Mouse (Mus musculus): ENCODE data around the gene Tmem213. TPM values are rescaled to one million over a fixed set of nuclear protein-coding genes. Genes with fewer than 3 reads are reported as not detected.

Gene Tmem213
- not detected in 2 replicates for polyA plus RNA-seq (2012; ENCODE audit: insufficient read depth, insufficient read length, missing spikeins)

DNA sequence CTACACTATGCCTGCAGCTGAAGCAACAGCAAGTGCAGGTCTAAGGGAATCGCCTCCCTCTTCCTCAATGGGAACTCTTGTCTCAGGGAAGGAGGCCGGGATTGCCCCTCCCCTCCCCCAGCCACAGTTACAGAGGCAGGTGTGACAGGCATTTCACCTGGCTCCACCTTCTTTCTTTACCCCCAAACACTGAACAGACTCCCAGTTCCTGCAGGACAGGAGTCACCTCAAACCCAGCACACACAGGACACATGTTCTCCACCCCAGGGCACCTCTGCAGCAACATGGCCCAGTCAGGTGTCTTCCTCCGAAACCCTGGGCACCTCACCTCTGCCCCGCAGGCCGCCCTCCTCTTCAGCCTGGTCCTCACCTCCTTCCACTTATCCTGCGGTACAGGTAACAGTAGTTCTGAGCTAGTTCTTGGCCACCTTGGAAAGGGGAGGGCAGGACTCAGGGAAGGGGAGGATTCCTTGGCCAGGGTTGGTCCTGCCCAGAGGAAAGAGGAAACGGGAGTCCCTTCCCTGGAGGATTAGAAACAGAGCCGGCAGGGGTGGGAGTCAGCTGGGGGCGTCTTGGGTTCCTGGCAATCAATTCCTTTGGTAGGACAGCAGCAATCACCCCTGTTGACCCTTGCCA lies at the start of gene Tmem213:
Gene Tmem213, plus strand, starts transcription at position 96 of the 636 bp plus-strand sequence.
- no peak within 1 kb of the TSS for H3K4me3 ChIP-seq (ENCODE audit: insufficient read depth, low read length)
- no peak within 1 kb of the TSS for H3K27ac ChIP-seq (ENCODE audit: insufficient read depth, low read depth, low read length)
- TF ChIP-seq CTCF (IDR thresholded peaks at IDR 0.05; ENCODE audit: low read depth, low read length) (no peak), POLR2A (IDR thresholded peaks at IDR 0.05; ENCODE audit: borderline replicate concordance, low read depth, low read length) (no peak)
- no peaks in the 10 kb centered on the region for H3K4me1 ChIP-seq (ENCODE audit: control insufficient read depth, insufficient read depth, low read length)

DNA sequence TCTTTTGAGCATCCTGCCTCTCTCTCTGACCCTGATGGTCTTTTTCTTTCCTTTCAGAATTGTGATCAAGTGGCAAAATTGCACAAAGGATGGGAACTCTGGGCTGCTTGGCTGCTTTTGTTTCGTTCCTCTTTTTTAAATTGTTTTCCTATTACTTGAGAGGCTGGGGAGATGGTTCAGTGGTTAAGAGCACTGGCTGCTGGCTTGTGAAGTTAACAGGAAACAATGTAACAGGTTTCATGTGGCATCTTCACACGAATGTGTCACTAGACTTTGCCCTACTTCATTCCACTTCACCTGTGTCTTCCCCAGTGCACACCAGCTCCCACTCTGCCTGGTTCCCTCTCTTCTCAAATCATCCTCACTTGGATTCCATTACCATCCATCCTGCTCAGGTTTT lies 44.4 kb upstream of the Tmem213 start:
- Histone ChIP-seq H3K4me3 (ENCODE audit: insufficient read depth, low read length) (no peak overlapping the region), H3K27ac (ENCODE audit: insufficient read depth, low read depth, low read length) (no peak overlapping the region), H3K4me1 (ENCODE audit: control insufficient read depth, insufficient read depth, low read length) (peaks cover 4% of the 10 kb centered on the region; the same call in 1 of the 2 replicates)
- TF ChIP-seq CTCF (IDR thresholded peaks at IDR 0.05; ENCODE audit: low read depth, low read length) (no peak), POLR2A (IDR thresholded peaks at IDR 0.05; ENCODE audit: borderline replicate concordance, low read depth, low read length) (no peak)

DNA sequence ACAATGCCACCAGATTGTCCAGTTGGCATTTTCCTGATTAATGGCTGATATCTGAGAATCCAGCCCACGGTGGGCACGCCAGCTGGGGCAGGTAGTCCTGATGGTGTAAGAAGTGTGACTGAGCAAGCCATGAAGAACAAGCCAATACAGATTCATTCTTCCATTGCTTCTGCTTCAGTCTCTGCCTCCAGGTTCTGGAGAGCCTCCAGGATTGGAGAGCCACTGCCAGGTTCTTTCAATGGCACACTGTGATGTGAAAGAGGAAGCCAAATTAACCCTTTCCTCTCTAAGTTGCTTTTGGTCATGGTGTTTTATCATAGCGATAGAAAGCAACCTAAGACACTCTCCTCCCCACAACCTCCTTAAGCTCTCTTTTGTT lies 43.9 kb upstream of the Tmem213 start:
- TF ChIP-seq CTCF (IDR thresholded peaks at IDR 0.05; ENCODE audit: low read depth, low read length) (no peak), POLR2A (IDR thresholded peaks at IDR 0.05; ENCODE audit: borderline replicate concordance, low read depth, low read length) (no peak)
- Histone ChIP-seq H3K27ac (ENCODE audit: insufficient read depth, low read depth, low read length) (no peak overlapping the region), H3K4me3 (ENCODE audit: insufficient read depth, low read length) (peak overlapping the region; percentile 42), H3K4me1 (ENCODE audit: control insufficient read depth, insufficient read depth, low read length) (peaks cover 4% of the 10 kb centered on the region; the same call in 1 of the 2 replicates)

DNA sequence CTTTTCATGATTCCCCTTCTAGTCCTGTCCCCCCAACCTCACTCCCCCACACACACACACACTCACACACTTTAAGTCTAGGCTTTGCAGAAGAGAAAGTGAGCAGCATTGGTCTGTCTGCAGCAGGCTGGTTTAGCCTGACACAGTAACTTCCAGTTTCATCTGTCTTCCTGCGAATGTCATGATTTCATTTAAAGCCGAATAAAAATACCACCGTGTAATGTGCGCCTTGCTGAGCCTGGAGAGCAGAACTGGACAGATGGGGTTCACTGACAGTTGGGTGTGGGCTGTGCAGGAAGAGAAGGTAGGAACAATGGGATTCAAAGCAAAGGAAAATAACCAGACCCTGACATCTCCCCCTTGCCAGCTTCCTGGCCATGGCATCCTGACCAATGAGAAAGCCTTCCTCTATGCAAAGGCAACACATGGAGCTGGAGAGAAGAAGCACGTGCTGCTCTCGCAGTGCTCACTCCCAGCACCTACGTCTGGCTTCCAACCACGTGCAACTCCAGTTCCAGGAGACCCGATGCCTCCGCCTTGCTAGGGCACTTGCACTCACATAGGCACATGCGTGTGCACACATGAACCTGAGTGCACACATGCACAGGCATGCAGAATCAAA lies 43.4 kb upstream of the Tmem213 start:
- peaks cover 4% of the 10 kb centered on the region; the same call in 1 of the 2 replicates for H3K4me1 ChIP-seq (ENCODE audit: control insufficient read depth, insufficient read depth, low read length)
- no peak for TF ChIP-seq POLR2A (IDR thresholded peaks at IDR 0.05; ENCODE audit: borderline replicate concordance, low read depth, low read length)
- no peak for TF ChIP-seq CTCF (IDR thresholded peaks at IDR 0.05; ENCODE audit: low read depth, low read length)
- H3K27ac ChIP-seq (ENCODE audit: insufficient read depth, low read depth, low read length), result no peak overlapping the region
- H3K4me3 ChIP-seq (ENCODE audit: insufficient read depth, low read length), result peak overlapping the region; percentile 42

DNA sequence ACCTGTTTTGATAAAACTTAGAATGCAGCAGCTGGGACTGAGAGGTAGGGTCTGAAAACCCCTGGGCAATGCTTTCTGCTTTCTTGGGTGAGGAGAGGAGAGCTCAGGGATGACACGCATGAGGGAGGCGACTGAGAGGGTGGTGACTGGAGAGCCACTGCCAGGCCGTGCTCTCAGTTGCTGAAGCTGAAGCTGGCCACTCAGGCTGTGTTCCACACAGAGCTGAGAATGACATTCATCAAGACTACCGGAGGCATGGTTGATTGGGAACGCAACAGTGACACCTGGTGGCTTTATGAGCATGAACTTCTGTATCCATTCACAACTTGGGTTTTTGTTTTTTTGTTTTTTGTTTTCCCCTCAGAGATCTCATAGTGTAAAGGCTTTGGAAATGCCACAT lies 42.8 kb upstream of the Tmem213 start:
- TF ChIP-seq CTCF (IDR thresholded peaks at IDR 0.05; ENCODE audit: low read depth, low read length) (0 out of 2 replicates have a peak, but pooled peaks have one; percentile 12), POLR2A (IDR thresholded peaks at IDR 0.05; ENCODE audit: borderline replicate concordance, low read depth, low read length) (no peak)
- Histone ChIP-seq H3K4me3 (ENCODE audit: insufficient read depth, low read length) (no peak overlapping the region), H3K4me1 (ENCODE audit: control insufficient read depth, insufficient read depth, low read length) (peaks cover 4% of the 10 kb centered on the region; the same call in 1 of the 2 replicates), H3K27ac (ENCODE audit: insufficient read depth, low read depth, low read length) (no peak overlapping the region)

DNA sequence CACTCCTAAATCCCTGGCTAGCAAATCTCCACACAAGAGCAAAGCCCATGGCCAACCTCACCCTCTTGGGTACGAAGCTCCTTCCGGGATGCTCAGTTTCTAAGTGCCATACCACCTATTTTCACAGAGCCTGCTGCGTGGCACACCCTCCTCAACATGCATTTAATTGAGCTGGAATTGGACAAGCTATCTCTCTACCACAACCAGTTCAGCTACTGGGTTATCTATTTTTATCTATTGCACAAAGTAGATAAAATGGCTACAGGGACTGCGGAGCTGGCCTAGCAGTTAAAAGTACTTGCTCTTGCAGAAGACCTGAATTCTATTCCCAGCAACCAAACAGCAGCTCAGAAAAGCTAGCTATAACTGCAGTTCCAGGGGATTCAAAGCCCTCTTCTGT lies 37.8 kb upstream of the Tmem213 start:
- no peaks in the 10 kb centered on the region for H3K4me1 ChIP-seq (ENCODE audit: control insufficient read depth, insufficient read depth, low read length)
- no peak for TF ChIP-seq CTCF (IDR thresholded peaks at IDR 0.05; ENCODE audit: low read depth, low read length)
- no peak for TF ChIP-seq POLR2A (IDR thresholded peaks at IDR 0.05; ENCODE audit: borderline replicate concordance, low read depth, low read length)
- no peak overlapping the region for H3K27ac ChIP-seq (ENCODE audit: insufficient read depth, low read depth, low read length)
- H3K4me3 ChIP-seq (ENCODE audit: insufficient read depth, low read length), result no peak overlapping the region

DNA sequence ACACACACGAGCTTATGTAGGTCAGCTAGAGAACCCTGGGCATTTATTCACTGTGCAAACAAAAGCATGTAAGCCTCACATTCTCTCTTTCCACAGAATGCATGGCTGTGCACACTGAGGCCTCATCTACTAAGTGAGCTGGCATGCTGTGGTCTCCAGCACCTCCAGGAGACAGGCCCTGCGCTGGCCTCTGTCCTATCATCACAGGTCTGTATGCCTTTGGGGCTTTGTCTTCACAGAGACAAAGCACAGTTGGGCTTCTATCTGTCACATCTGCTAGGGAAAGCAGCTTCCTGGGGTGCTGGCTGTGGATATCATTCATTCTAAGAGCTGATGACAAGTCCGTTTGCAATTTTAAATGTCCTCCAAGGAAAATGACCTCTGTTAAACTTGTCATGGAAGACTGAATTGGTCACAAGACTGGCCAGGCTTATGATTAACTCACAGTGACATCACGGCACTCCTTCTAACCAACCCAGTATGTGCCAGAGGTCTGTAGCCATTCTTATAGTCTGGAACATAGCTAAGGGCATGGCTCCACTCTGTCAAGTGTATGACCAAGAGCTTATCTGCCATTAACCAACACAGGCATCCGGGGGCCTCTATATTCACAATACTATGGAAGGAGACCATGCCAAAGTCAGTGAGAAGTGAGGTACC lies 36.8 kb upstream of the Tmem213 start:
- Histone ChIP-seq H3K4me1 (ENCODE audit: control insufficient read depth, insufficient read depth, low read length) (no peaks in the 10 kb centered on the region), H3K27ac (ENCODE audit: insufficient read depth, low read depth, low read length) (no peak overlapping the region)
- no peak for TF ChIP-seq POLR2A (IDR thresholded peaks at IDR 0.05; ENCODE audit: borderline replicate concordance, low read depth, low read length)
- TF ChIP-seq CTCF (IDR thresholded peaks at IDR 0.05; ENCODE audit: low read depth, low read length), result no peak

DNA sequence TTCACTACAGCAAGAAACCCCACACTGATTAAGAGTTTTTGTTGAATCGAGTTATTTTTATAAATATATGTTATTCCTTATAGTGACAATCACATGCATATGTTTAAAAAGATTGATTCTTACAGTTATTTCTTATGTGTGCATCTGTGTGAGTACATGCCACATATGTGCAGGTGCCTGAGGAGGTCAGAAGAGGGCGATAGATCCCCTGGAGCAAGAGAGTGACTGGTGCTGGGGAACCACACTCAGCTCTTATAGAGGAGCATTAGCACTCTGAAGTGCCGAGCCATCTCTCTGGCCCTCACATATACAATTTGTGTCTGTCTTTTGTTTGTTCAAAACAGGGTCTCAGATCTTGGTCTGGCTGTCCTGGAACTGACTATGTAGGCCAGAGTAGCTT lies 35.5 kb upstream of the Tmem213 start:
- H3K4me3 ChIP-seq (ENCODE audit: insufficient read depth, low read length), result no peak overlapping the region
- no peak for TF ChIP-seq CTCF (IDR thresholded peaks at IDR 0.05; ENCODE audit: low read depth, low read length)
- TF ChIP-seq POLR2A (IDR thresholded peaks at IDR 0.05; ENCODE audit: borderline replicate concordance, low read depth, low read length), result no peak
- no peaks in the 10 kb centered on the region for H3K4me1 ChIP-seq (ENCODE audit: control insufficient read depth, insufficient read depth, low read length)
- no peak overlapping the region for H3K27ac ChIP-seq (ENCODE audit: insufficient read depth, low read depth, low read length)

More for the DNA sequence above, 36.8 kb upstream of the Tmem213 start:
- H3K4me3 ChIP-seq (ENCODE audit: insufficient read depth, low read length), result no peak overlapping the region

DNA sequence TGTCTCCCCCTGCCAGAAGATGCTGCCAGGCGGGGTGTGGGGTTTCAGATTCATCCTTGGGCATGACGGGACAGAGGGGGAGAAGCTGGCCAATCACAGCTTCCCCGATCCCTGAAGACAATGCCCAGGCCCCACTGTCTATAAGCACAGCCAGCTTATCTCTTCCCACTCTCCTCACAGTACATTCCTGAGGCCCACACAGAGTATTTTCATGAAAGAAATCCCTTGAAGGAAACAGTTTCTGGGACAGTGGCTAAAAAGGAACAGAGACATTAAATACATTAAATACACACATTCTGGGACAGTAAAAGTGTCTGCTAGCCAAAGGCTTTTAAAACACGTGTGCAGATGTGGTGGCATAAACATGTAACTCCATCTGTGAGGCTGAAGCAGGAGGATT lies 28.7 kb upstream of the Tmem213 start:
- Histone ChIP-seq H3K4me3 (ENCODE audit: insufficient read depth, low read length) (no peak overlapping the region), H3K27ac (ENCODE audit: insufficient read depth, low read depth, low read length) (no peak overlapping the region), H3K4me1 (ENCODE audit: control insufficient read depth, insufficient read depth, low read length) (no peaks in the 10 kb centered on the region)
- TF ChIP-seq CTCF (IDR thresholded peaks at IDR 0.05; ENCODE audit: low read depth, low read length), result no peak
- no peak for TF ChIP-seq POLR2A (IDR thresholded peaks at IDR 0.05; ENCODE audit: borderline replicate concordance, low read depth, low read length)
